ENCODE assay signal across 13 mouse cellular contexts in genomic region chr8:108926106-108926505, GRCm38 (mm10).
DNase-seq lines count a peak whose midpoint lies in the region; ATAC-seq and TF ChIP-seq lines count a peak whose summit lies in the region.
"Had no signal": no experiment of that assay in that cellular context is flagged by ENCODE, and none has a peak within 500 bp of the region (broad histone marks: within the 10 kb centered on the region; RNA-seq: fewer than 3 reads in every experiment).

No protein-coding gene starts in this region.

- DNase-seq in limb, embryonic 14.5 days (ENCODE audit: low spot score), result peak; percentile 70
- DNase-seq in limb, embryonic 10.5 days (ENCODE audit: low spot score), result no peak
- peak; percentile 72 for DNase-seq in adipocyte (ENCODE audit: low spot score)
- peak; percentile 56 to 57 for DNase-seq in gastrocnemius, adult 8-10 months (ENCODE audit: low spot score in 2 of 2)
- DNase-seq in heart, postnatal 0 days (ENCODE audit: low spot score), result peak; percentile 40
- DNase-seq in layer of hippocampus, adult 8-10 months (ENCODE audit: low spot score in 2 of 2), result no peak
- DNase-seq in left cerebral cortex, adult 9 months (ENCODE audit: low spot score in 2 of 2), result no peak
- DNase-seq: adrenal gland, adult 8-10 months; cerebellum, adult 2 months had no signal

- TF ChIP-seq CTCF in heart, postnatal 0 days (IDR thresholded peaks at IDR 0.05; ENCODE audit: low read depth), result no peak

- H3K4me2 ChIP-seq in limb, embryonic 14.5 days (replicated peaks; ENCODE audit: low read depth, low read length, severe bottlenecking), result no peak overlapping the region
- no peak overlapping the region; the same call in 1 of the 2 replicates for H3K4me2 ChIP-seq in heart, postnatal 0 days (ENCODE audit: low read depth, low read length)
- H3K4me2 ChIP-seq: embryonic facial prominence, embryonic 13.5 days; intestine, embryonic 15.5 days; limb, embryonic 12.5 days had no signal

- peaks cover 7% of the 10 kb centered on the region for H3K4me1 ChIP-seq in limb, embryonic 14.5 days (ENCODE audit: control insufficient read depth, insufficient read depth, low read length)
- peaks cover 29% of the 10 kb centered on the region for H3K4me1 ChIP-seq in limb, embryonic 10.5 days
- peaks cover 16% of the 10 kb centered on the region; the same call in 1 of the 2 replicates for H3K4me1 ChIP-seq in heart, postnatal 0 days (ENCODE audit: control insufficient read depth, insufficient read depth)

- no peaks in the 10 kb centered on the region for H3K36me3 ChIP-seq in limb, embryonic 14.5 days (ENCODE audit: control insufficient read depth, insufficient read depth, low read length)
- peaks cover 19% of the 10 kb centered on the region; the same call in 1 of the 2 replicates for H3K36me3 ChIP-seq in limb, embryonic 10.5 days
- no peaks in the 10 kb centered on the region for H3K36me3 ChIP-seq in heart, postnatal 0 days (replicated peaks; ENCODE audit: control insufficient read depth, insufficient read depth, low read length)
- H3K36me3 ChIP-seq: G1E; intestine, embryonic 15.5 days had no signal

- H3K9ac ChIP-seq in limb, embryonic 14.5 days (ENCODE audit: low read depth, low read length, severe bottlenecking), result no peak overlapping the region
- H3K9ac ChIP-seq in heart, postnatal 0 days (replicated peaks; ENCODE audit: low read depth, low read length), result no peak overlapping the region
- H3K9ac ChIP-seq: embryonic facial prominence, embryonic 13.5 days; intestine, embryonic 15.5 days; limb, embryonic 12.5 days had no signal

- WGBS in limb, embryonic 14.5 days, result 55% methylated on average over 11 of the region's 11 CpGs
- WGBS in limb, embryonic 10.5 days, result 87% methylated on average over 11 of the region's 11 CpGs
- 30% methylated on average over 11 of the region's 11 CpGs for WGBS in heart, postnatal 0 days

- no peak for ATAC-seq in limb, embryonic 14.5 days (ENCODE audit: low FRiP score, low read depth)
- ATAC-seq in heart, postnatal 0 days (ENCODE audit: insufficient read depth, low read depth), result no peak
- ATAC-seq: intestine, embryonic 15.5 days had no signal

- TF ChIP-seq EP300 in heart, postnatal 0 days (IDR thresholded peaks at IDR 0.05; ENCODE audit: low read depth), result no peak

- H3K9me3 ChIP-seq in limb, embryonic 14.5 days (ENCODE audit: control insufficient read depth, low read length), result no peaks in the 10 kb centered on the region
- no peaks in the 10 kb centered on the region for H3K9me3 ChIP-seq in limb, embryonic 10.5 days (replicated peaks)
- no peaks in the 10 kb centered on the region for H3K9me3 ChIP-seq in heart, postnatal 0 days (replicated peaks; ENCODE audit: control insufficient read depth, low read length)
- H3K9me3 ChIP-seq: embryonic facial prominence, embryonic 13.5 days; intestine, embryonic 15.5 days; limb, embryonic 12.5 days had no signal

- H3K4me3 ChIP-seq in limb, embryonic 14.5 days (replicated peaks; ENCODE audit: low read length), result no peak overlapping the region
- H3K4me3 ChIP-seq in limb, embryonic 10.5 days, result no peak overlapping the region
- H3K4me3 ChIP-seq in heart, postnatal 0 days (ENCODE audit: low read depth, low read length), result no peak overlapping the region
- H3K4me3 ChIP-seq: embryonic facial prominence, embryonic 13.5 days; intestine, embryonic 15.5 days; limb, embryonic 12.5 days had no signal

- H3K27me3 ChIP-seq in limb, embryonic 14.5 days (ENCODE audit: control insufficient read depth, insufficient read depth, low read length), result no peaks in the 10 kb centered on the region
- H3K27me3 ChIP-seq in limb, embryonic 10.5 days (ENCODE audit: low read depth, poor library complexity, severe bottlenecking), result no peaks in the 10 kb centered on the region
- no peaks in the 10 kb centered on the region for H3K27me3 ChIP-seq in heart, postnatal 0 days (ENCODE audit: control insufficient read depth, insufficient read depth, low read length)
- H3K27me3 ChIP-seq: embryonic facial prominence, embryonic 13.5 days; intestine, embryonic 15.5 days; limb, embryonic 12.5 days had no signal

- TF ChIP-seq POLR2A in limb, embryonic 14.5 days (IDR thresholded peaks at IDR 0.05; ENCODE audit: borderline replicate concordance, extremely low read depth, insufficient read depth, insufficient read length), result no peak

- peak overlapping the region; percentile 29; the same call in 1 of the 2 replicates for H3K27ac ChIP-seq in limb, embryonic 14.5 days (replicated peaks; ENCODE audit: low read depth, low read length)
- H3K27ac ChIP-seq in limb, embryonic 10.5 days, result no peak overlapping the region; the same call in 1 of the 2 replicates
- no peak overlapping the region for H3K27ac ChIP-seq in heart, postnatal 0 days (ENCODE audit: low read depth)
- H3K27ac ChIP-seq: embryonic facial prominence, embryonic 13.5 days; intestine, embryonic 15.5 days; limb, embryonic 12.5 days had no signal

Comparison
In these comparisons a context has a peak if more than half of its experiments do, and no peak if none do; other contexts are left out.
1. DNase-seq: peak in limb, embryonic 14.5 days (single experiment), adipocyte (single experiment), gastrocnemius, adult 8-10 months (2 of 2) and heart, postnatal 0 days (single experiment); none in limb, embryonic 10.5 days (single experiment), layer of hippocampus, adult 8-10 months (0 of 2) and left cerebral cortex, adult 9 months (0 of 2).